In the genomic region with DNA sequence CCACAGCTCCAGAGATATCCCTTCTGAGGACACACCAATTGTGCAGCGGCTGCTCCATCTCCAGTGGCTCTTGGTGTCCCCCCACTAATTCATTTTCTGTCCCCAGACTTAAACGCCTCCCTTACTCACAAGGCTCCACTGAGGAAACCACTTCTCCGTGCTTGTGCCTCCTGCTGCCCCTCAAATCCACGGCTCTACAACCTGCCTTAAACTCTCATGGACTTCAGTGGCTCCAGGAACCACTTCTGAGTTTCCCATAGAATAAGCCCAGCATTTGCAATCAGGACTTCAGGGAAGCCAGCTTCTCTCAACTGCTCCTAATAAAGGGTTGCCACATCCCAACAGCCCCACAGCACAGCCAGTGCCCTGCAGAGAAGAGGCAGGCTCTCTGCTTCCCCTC, we compare ENCODE assay signal across 25 mouse cellular contexts.
"Had no signal": no experiment of that assay in that cellular context is flagged by ENCODE, and none has a peak within 500 bp of the region (broad histone marks: within the 10 kb centered on the region; RNA-seq: fewer than 3 reads in every experiment).

No protein-coding gene starts in this region.

- H3K4me1 ChIP-seq: intestine, embryonic 15.5 days had no signal

- H3K36me3 ChIP-seq: heart, embryonic 13.5 days; heart, embryonic 15.5 days; hindbrain, embryonic 10.5 days; hindbrain, embryonic 12.5 days; intestine, embryonic 15.5 days; limb, embryonic 13.5 days; limb, embryonic 15.5 days had no signal

- ATAC-seq: inflammation-experienced regulatory T-cells, adult 6 months; intestine, embryonic 15.5 days; intestine, postnatal 0 days had no signal

- H3K27me3 ChIP-seq: intestine, embryonic 15.5 days had no signal

- DNase-seq: gastrocnemius, adult 2 months; gastrocnemius, postnatal 10 days; gastrocnemius, postnatal 25 days; heart, postnatal 4 days; kidney, adult 18-20 months; kidney, adult 8-10 months; kidney, postnatal 14 days; kidney, postnatal 36 days; layer of hippocampus, adult 9-11 months; layer of hippocampus, postnatal 36 days; left cerebral cortex, postnatal 4 days had no signal

- H3K4me3 ChIP-seq: gastrocnemius, adult 2 months; heart, adult 2 months; heart, embryonic 13.5 days; heart, embryonic 15.5 days; hindbrain, embryonic 10.5 days; hindbrain, embryonic 12.5 days; intestine, embryonic 15.5 days; limb, embryonic 13.5 days; limb, embryonic 15.5 days had no signal

- H3K9me3 ChIP-seq: heart, embryonic 13.5 days; heart, embryonic 15.5 days; hindbrain, embryonic 10.5 days; hindbrain, embryonic 12.5 days; intestine, embryonic 15.5 days; limb, embryonic 13.5 days; limb, embryonic 15.5 days had no signal

- H3K4me2 ChIP-seq: heart, embryonic 11.5 days; heart, embryonic 13.5 days; heart, embryonic 15.5 days; hindbrain, embryonic 12.5 days; hindbrain, embryonic 14.5 days; intestine, embryonic 15.5 days; limb, embryonic 13.5 days; limb, embryonic 15.5 days had no signal

- H3K9ac ChIP-seq: heart, embryonic 13.5 days; heart, embryonic 15.5 days; hindbrain, embryonic 12.5 days; hindbrain, embryonic 14.5 days; intestine, embryonic 15.5 days; limb, embryonic 13.5 days; limb, embryonic 15.5 days; liver, embryonic 14.5 days had no signal

- H3K27ac ChIP-seq: gastrocnemius, adult 2 months; heart, adult 2 months; heart, embryonic 13.5 days; heart, embryonic 15.5 days; hindbrain, embryonic 10.5 days; hindbrain, embryonic 12.5 days; intestine, embryonic 15.5 days; kidney, postnatal 0 days; limb, embryonic 13.5 days; limb, embryonic 15.5 days; liver, embryonic 14.5 days had no signal
